Mouse (Mus musculus) forelimb bud, embryonic 11.5 days (tissue): ENCODE measurements around the gene Phox2a.

Experiments used
- DNase-seq: peaks from one replicate; pipeline ENCODE4 v3.0.0-alpha.2; 2012; ENCODE audit warnings: low read depth, low spot score

The Phox2a gene

GRCm38 (mm10) chr7:101837606-101838471, 19.7 kb downstream of the Phox2a start, which contains the start of gene Inppl1:
Gene Inppl1, minus strand, starts transcription at chr7:101838229.
- DNase-seq: peak; percentile 87

DNA sequence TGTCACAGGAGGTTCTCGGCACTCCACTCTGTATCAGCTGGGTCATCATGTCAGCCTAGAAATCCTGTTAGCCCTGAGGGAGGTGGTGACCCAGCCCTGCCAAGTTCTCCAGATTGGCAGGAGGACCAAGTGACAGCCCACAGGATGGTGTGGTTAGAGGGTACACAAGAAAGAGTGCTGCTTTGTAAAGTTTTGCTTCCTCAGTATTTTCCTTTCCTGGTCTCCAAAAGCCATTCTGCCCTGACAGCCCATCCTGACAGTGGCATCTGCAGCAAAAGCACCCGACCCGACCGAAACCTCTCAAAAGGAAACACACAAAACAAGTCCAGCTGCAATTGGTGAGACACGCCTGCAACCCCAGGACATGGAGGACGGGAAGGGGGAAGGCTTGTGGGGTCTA, 26.1 kb downstream of the Phox2a start:
- no peak for DNase-seq

DNA sequence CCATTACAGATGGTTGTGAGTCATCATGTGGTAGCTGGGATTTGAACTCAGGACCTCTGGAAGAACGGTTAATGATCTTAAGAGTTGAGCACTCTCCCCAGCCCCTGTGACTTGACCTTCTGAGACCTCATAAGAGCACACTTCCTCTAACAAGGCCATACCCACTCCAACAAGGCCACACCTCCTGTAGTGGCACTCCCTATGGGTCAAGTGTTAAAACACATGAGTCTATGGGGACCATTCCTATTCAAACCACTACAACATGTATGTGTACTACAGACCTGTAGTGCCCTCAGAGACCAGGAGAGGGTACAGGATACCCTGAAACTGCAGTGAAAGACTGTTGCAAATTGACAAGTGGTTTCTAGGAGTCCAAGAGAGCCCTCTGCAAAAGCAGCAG, 29.8 kb downstream of the Phox2a start:
- no peak for DNase-seq

GRCm38 (mm10) chr7:101851689-101852088, 33.6 kb downstream of the Phox2a start:
- no peak for DNase-seq

DNA sequence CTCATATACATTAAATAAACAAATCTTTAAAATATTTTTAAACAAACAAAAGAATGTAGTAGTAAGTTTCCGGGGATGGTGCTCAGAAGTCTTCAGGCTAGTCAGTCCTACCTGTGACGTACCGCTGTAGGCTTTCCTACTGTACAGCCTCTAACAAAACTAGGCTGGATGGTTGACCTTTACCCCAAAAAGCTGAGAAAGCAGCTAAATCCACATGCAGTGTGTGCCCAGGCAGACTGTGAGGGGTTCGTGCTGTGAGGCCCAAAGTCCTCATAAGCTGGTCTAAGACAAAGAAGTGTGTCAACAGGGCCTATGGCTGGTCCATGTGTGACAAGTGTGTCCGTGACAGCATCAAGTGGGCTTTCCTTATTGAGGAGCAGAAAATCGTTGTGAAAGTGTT, 34.7 kb downstream of the Phox2a start:
- no peak for DNase-seq

DNA sequence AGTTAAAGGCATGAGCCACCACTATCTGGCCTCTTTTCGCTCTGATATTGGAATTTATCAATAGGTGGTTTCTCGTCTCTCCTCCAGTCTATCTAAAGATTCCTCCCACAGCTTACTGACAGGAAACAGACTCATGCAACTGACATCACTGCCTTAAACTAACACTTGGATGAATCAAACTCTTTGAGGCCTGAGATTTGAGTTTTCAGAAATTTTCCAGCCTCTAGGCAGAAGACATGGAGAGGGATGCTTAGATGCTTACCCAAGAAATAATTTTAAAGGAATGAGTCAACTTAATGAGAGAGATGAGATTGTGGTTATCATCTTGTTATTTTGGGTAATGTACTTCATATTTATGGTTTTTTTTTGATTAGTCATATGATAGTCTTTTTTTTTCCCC, 35.7 kb downstream of the Phox2a start:
- no peak for DNase-seq

DNA sequence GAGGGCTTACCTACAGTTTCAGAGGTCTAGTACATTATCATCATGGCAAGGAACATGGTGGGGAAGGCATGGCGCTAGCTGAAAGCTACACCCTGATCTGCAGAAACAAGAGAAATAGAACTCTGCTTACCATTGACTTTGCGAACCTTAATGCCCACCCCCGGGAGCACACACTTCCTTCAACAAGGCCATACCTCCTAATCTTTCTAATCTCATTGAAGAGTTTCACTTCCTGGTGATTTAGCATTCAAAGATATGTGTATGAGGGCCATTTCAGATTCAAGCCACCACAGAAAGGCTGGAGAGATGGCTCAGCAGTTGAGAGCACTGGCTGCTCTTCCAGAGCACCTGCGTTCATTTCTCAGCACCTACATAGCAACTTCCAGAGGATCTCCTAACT, 39.0 kb downstream of the Phox2a start, which contains the start of gene Folr2:
Gene Folr2 (minus strand): TSS at position 101 of the 400 bp plus-strand sequence.
- DNase-seq: no peak

GRCm38 (mm10) chr7:101858362-101858761, 40.2 kb downstream of the Phox2a start:
- no peak for DNase-seq

DNA sequence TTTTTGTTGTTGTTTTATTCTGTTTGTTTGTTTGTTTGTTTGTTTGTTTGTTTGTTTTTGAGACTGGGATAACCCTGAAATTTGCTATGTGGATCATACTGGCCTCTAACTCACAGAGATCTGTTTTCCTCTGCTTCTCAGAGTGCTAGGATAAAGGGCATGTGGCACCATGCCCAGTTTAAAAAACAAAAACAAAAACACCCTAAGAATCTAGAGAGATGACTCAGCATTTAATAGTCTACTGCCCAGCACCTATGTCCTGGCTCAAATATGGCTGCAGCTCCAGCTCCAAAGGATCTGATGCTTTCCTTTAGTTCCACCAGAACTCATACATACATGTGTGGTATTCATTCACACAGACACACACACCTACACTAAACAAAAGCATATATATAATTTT, 42.9 kb downstream of the Phox2a start:
- DNase-seq: no peak

DNA sequence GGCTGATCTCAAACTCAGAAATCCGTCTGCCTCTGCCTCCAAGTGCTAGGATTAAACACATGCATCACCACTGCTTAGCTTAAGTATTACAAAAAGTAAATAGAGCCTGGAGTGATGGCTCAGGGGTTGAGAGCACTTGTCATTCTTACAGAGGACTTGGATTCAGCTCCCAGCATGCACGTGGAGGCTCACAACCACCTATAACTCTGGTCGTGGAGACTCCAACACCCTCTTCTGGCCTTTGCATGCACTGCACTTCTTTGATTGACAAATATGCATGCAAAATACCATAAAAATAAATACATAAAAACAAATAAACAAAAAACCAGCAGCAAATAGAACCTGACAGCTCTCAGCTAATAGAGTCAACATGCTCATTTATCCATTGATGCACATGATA, 44.2 kb downstream of the Phox2a start:
- DNase-seq: no peak

DNA sequence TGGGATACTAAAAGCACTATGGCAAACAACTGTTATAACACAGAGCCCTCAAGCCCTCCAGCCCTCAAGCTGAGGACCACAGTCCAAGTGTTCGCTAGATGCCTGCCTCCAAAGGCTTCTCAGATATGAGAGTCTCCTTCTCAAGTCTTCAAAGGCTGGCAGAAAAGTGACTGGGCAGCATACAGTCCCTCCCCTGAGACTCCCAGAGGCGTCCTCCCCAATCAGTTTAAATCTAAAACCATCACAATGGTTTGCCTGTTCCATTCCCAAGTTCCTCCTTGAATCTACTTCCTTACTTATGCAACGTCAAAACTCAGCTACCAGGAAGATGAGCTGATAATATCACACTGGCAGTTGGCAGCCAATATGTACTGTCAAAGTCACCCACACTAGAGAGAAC, 45.3 kb downstream of the Phox2a start, which contains the start of gene Anapc15:
Gene Anapc15 (plus strand): TSS at position 301 of the 400 bp plus-strand sequence.
- no peak for DNase-seq

DNA sequence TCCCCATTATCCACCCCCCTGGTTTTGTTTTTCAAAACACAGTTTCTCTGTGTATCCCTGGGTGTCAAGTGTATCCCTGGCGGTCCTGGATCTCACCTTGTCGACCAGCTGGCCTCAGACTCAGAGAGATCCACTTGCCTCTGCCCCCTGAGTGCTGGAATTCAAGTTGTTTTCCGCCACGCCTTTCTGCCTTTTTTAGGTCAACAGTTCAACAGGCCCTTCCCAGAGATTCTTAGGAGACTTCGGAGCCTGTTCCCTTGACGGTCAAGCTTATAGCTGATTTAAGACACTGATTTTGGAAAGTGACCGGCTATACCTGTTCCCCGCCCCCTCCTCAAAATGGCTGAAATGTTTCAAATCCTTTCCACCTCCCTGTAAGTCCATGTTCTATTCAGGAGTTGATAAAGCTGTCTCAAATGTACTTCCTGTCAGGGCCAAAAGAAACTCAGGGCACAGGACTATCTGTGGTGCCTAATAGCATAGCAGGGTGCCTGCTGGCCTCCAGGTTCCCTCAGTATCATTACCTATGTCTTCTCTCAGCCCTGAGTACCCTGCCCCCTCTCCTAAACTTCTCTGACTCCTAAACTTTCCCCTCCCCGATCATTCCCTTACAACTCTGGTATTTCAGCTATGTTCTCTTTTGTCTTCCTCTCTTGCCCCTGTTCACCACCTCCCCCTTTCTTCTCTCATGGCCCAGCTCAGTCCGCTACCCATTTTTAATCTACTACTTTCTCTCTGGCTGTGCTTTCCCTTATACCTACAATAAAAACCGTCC, 48.6 kb downstream of the Phox2a start:
- no peak for DNase-seq

- no peak for DNase-seq
Observed at GRCm38 (mm10) chr7:101867482-101867881, 49.4 kb downstream of the Phox2a start.

GRCm38 (mm10) chr7:101868241-101869162, 50.4 kb downstream of the Phox2a start:
- no peak for DNase-seq

GRCm38 (mm10) chr7:101869163-101869500, 51.0 kb downstream of the Phox2a start:
- no peak for DNase-seq

GRCm38 (mm10) chr7:101870629-101871028, 52.5 kb downstream of the Phox2a start, which contains the start of gene Folr1:
Gene Folr1, minus strand, starts transcription at chr7:101870788.
- no peak for DNase-seq

DNA sequence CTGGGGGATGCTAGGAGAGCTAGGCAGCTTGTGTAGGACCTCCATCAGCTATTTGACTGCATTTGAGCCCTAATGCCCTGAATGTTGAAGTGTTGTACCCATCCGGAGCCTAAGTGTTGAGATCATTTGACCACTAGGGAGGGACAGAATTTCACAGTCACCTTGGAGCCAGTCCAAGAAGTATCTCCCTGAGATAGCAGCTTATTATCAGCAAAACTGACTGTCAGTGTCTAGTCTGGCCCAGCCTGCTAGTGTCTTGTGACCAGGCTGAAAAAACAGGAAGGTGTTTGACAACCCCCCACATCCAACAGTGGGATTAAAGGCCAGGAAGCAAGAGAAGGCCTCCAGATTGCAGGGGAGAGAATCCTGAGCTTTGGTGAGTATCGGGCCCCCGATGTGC, 53.2 kb downstream of the Phox2a start:
- no peak for DNase-seq
